Mouse (Mus musculus): Measurements from ENCODE around the gene Pdcd1lg2. TPM values are rescaled to one million over a fixed set of nuclear protein-coding genes. Genes with fewer than 3 reads are reported as not detected.

Gene Pdcd1lg2
- total and polyA plus RNA-seq, 3 experiments = 0.14 TPM; not detected in 2

DNA sequence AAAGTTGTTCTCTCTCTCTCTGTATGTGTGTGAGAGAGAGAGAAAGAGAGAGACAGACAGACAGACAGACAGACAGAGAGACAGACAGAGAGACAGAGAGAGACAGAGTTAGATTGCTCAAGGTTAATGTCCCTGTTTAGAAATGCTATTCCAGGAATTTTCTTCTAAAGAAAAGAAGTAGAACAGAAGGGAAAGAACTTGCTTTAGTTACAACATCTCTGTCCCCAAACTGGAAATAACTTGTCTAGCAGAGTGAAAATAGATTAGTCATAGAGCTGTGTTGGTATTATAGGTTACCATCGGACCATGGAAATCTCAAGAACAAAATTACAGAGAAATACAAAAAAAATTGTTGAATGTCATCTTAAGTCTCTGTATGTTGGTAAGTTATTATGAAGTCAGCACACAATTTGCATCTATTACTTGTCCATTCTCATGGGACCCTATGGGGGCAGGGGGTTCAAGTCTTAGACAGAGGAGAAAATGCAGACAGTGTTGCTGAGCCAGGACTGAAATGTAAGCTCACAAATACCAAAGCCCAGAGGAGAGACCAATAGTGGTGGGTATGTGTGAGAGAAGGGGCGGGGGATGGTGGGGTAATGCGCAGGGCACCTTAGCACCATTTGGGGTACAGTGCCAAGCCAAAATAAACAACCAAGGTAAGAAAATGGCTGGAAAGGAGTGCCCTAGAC lies 74.7 kb downstream of the Pdcd1lg2 start:
- H3K27ac ChIP-seq = peak overlapping the region; percentile 8; the same call in 1 of the 2 replicates

GRCm38 (mm10) chr19:29486545-29487206 lies 76.0 kb downstream of the Pdcd1lg2 start:
- intact Hi-C loops (cut with DNase I) = no loop called here
- Histone ChIP-seq H3K4me1 (ENCODE audit: control insufficient read depth, insufficient read depth, low read length) (peaks cover 6% of the 10 kb centered on the region), H3K79me2 (replicated peaks; ENCODE audit: control insufficient read depth, insufficient read depth, low read length) (no peaks in the 10 kb centered on the region), H3K27me3 (ENCODE audit: control insufficient read depth, insufficient read depth, low read length) (no peaks in the 10 kb centered on the region), H3K36me3 (ENCODE audit: control insufficient read depth, insufficient read depth, low read length) (no peaks in the 10 kb centered on the region), H3K4me3 (no peak overlapping the region), H3K9ac (ENCODE audit: low read depth, low read length) (no peak overlapping the region), H3K27ac (no peak overlapping the region)
- 83% methylated on average over 7 of the region's 7 CpGs for WGBS
- peak in 1 of 2 experiments; percentile 41 for DNase-seq
- no peak for TF ChIP-seq EP300 (IDR thresholded peaks at IDR 0.05; ENCODE audit: insufficient read depth, low read depth, low read length)
- no peak for TF ChIP-seq POLR2A (IDR thresholded peaks at IDR 0.05; ENCODE audit: insufficient read depth, low read depth, low read length)
- TF ChIP-seq CTCF (IDR thresholded peaks at IDR 0.05) = no peak

More for the DNA sequence above, 74.7 kb downstream of the Pdcd1lg2 start:
- Histone ChIP-seq H3K4me3 (no peak overlapping the region), H3K9ac (ENCODE audit: low read depth, low read length) (no peak overlapping the region), H3K36me3 (ENCODE audit: control insufficient read depth, insufficient read depth, low read length) (no peaks in the 10 kb centered on the region), H3K4me1 (ENCODE audit: control insufficient read depth, insufficient read depth, low read length) (peaks cover 6% of the 10 kb centered on the region), H3K27me3 (ENCODE audit: control insufficient read depth, insufficient read depth, low read length) (no peaks in the 10 kb centered on the region), H3K79me2 (replicated peaks; ENCODE audit: control insufficient read depth, insufficient read depth, low read length) (no peaks in the 10 kb centered on the region)
- no peak for DNase-seq
- TF ChIP-seq CTCF (IDR thresholded peaks at IDR 0.05) = no peak
- TF ChIP-seq EP300 (IDR thresholded peaks at IDR 0.05; ENCODE audit: insufficient read depth, low read depth, low read length) = no peak
- TF ChIP-seq POLR2A (IDR thresholded peaks at IDR 0.05; ENCODE audit: insufficient read depth, low read depth, low read length) = no peak
- WGBS = 91% methylated on average over 3 of the region's 3 CpGs
- intact Hi-C loops (cut with DNase I) = no loop called here

GRCm38 (mm10) chr19:29487326-29488072 lies 76.8 kb downstream of the Pdcd1lg2 start:
- H3K27me3 ChIP-seq (ENCODE audit: control insufficient read depth, insufficient read depth, low read length) = no peaks in the 10 kb centered on the region
- WGBS = 90% methylated on average over 14 of the region's 14 CpGs
- peaks cover 4% of the 10 kb centered on the region for H3K4me1 ChIP-seq (ENCODE audit: control insufficient read depth, insufficient read depth, low read length)
- no peaks in the 10 kb centered on the region for H3K36me3 ChIP-seq (ENCODE audit: control insufficient read depth, insufficient read depth, low read length)
- H3K9ac ChIP-seq (ENCODE audit: low read depth, low read length) = no peak overlapping the region
- H3K4me3 ChIP-seq = no peak overlapping the region
- no peak for DNase-seq
- intact Hi-C loops (cut with DNase I) = no loop called here
- TF ChIP-seq POLR2A (IDR thresholded peaks at IDR 0.05; ENCODE audit: insufficient read depth, low read depth, low read length) (no peak), EP300 (IDR thresholded peaks at IDR 0.05; ENCODE audit: insufficient read depth, low read depth, low read length) (no peak), CTCF (IDR thresholded peaks at IDR 0.05) (no peak)
- H3K27ac ChIP-seq = no peak overlapping the region
- H3K79me2 ChIP-seq (replicated peaks; ENCODE audit: control insufficient read depth, insufficient read depth, low read length) = no peaks in the 10 kb centered on the region

DNA sequence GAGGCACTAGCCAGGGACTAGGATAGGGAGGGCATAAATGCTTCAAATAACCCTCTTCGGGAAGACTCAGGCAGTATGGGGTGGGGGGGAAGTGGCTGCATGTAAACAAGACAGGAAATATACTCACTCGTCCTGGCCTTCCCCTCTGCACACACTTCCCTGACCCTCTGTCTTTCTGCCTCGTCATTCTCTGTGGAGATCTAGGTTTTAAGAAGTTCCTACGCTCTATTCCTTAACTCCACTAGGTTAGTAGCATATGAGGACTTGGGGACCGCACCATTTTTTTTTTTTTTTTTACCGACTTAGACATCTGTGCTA lies 77.3 kb downstream of the Pdcd1lg2 start:
- DNase-seq = no peak
- H3K79me2 ChIP-seq (replicated peaks; ENCODE audit: control insufficient read depth, insufficient read depth, low read length) = no peaks in the 10 kb centered on the region
- no peak overlapping the region for H3K4me3 ChIP-seq
- WGBS = 42% methylated on average over 6 of the region's 6 CpGs
- no peaks in the 10 kb centered on the region for H3K36me3 ChIP-seq (ENCODE audit: control insufficient read depth, insufficient read depth, low read length)
- H3K27ac ChIP-seq = no peak overlapping the region
- intact Hi-C loops (cut with DNase I) = no loop called here
- TF ChIP-seq POLR2A (IDR thresholded peaks at IDR 0.05; ENCODE audit: insufficient read depth, low read depth, low read length) (no peak), CTCF (IDR thresholded peaks at IDR 0.05) (no peak), EP300 (IDR thresholded peaks at IDR 0.05; ENCODE audit: insufficient read depth, low read depth, low read length) (no peak)
- H3K4me1 ChIP-seq (ENCODE audit: control insufficient read depth, insufficient read depth, low read length) = peaks cover 4% of the 10 kb centered on the region
- no peaks in the 10 kb centered on the region for H3K27me3 ChIP-seq (ENCODE audit: control insufficient read depth, insufficient read depth, low read length)
- H3K9ac ChIP-seq (ENCODE audit: low read depth, low read length) = no peak overlapping the region

DNA sequence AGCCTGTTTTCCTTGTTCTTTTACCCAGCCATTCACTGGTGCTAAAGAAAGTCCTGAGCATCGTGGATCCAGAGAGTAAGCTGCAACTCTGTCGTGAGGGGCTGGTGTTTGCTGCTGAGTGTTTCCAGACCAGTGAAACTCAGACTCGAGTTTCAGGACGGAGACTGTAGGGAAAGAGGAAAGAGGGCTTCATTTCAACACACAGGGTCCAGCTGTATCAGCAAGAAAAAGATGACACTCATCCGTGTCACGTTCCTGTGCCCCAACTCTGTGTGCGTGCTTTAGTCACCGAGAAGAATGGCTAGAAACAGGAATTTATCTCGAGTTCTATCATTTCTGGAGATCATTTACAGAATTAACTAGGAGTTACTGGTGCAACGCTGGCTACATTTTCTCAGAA lies 77.7 kb downstream of the Pdcd1lg2 start:
- 58% methylated on average over 10 of the region's 10 CpGs for WGBS
- Histone ChIP-seq H3K36me3 (ENCODE audit: control insufficient read depth, insufficient read depth, low read length) (no peaks in the 10 kb centered on the region), H3K4me1 (ENCODE audit: control insufficient read depth, insufficient read depth, low read length) (peaks cover 4% of the 10 kb centered on the region), H3K9ac (ENCODE audit: low read depth, low read length) (no peak overlapping the region), H3K27ac (no peak overlapping the region), H3K27me3 (ENCODE audit: control insufficient read depth, insufficient read depth, low read length) (no peaks in the 10 kb centered on the region), H3K79me2 (replicated peaks; ENCODE audit: control insufficient read depth, insufficient read depth, low read length) (no peaks in the 10 kb centered on the region), H3K4me3 (no peak overlapping the region)
- intact Hi-C loops (cut with DNase I) = no loop called here
- TF ChIP-seq POLR2A (IDR thresholded peaks at IDR 0.05; ENCODE audit: insufficient read depth, low read depth, low read length) (no peak), EP300 (IDR thresholded peaks at IDR 0.05; ENCODE audit: insufficient read depth, low read depth, low read length) (no peak), CTCF (IDR thresholded peaks at IDR 0.05) (no peak)
- no peak for DNase-seq

All from heart, adult 2 months (tissue).